Mouse (Mus musculus): Measurements from ENCODE around the gene Lamb3. TPM values are rescaled to one million over a fixed set of nuclear protein-coding genes. Genes with fewer than 3 reads are reported as not detected.
A peak's percentile ranks its signal among the peaks of the same experiment; 100 is the strongest.

Lamb3 gene
- total RNA-seq, 2 experiments from 2014 or later: 2.9 to 6.7 TPM

DNA sequence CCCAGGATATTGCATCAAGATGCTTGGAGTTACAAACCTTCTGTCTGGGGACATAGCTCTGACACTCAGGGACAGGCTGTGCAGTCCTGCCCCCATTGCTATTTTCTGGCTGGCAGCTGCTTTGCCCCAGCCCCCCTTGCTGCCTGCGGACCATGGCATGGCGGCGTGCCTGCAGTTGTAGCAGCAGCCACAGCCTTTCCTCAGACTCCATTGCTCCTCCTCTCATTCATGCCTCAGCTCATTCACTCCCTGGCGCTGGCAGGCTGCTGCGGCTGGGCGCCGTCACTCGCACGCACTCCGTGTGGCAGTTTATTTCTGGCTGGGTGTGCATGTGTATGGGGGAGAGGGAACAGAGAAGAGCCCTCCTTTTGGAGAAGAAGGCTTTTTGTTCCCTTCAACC is 160.6 kb downstream of the Lamb3 start:
- ATAC-seq (replicated peaks; ENCODE audit: poor library complexity, severe bottlenecking): peak; percentile 15; the same call in 1 of the 2 replicates

GRCm38 (mm10) chr1:193369091-193369490 is 161.6 kb downstream of the Lamb3 start:
- no peak for ATAC-seq (replicated peaks; ENCODE audit: poor library complexity, severe bottlenecking)

- ATAC-seq (replicated peaks; ENCODE audit: poor library complexity, severe bottlenecking): no peak
Measured at GRCm38 (mm10) chr1:193370096-193370495, 162.6 kb downstream of the Lamb3 start, which contains the start of gene Camk1g. Gene Camk1g, minus strand, starts transcription at chr1:193370298.

DNA sequence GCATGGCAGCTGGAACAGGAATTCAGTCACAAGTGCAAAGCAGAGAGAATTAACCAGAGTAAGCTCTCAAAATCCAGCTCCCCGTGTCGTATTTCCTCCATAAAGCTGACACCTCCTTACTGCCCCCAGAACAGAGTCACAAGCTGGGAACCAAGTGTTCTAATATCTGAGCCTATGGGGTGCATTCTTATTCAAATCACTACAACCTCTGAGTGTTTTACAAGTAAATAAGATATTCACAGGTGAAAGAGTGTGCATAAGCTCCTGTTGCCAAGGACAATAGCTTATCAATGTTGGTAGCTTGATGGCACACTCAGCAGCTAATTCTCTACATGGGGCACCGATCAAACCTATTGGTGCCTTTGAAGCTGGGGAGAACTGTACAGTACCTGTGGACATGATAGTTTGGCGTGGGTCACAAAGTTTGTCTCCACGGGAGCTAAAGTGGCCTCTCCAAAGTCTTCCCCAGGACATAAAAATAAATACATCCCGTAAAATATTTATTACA is 166.5 kb downstream of the Lamb3 start:
- no peak for ATAC-seq (replicated peaks; ENCODE audit: poor library complexity, severe bottlenecking)

- ATAC-seq (replicated peaks; ENCODE audit: poor library complexity, severe bottlenecking): peak; percentile 94
Measured at GRCm38 (mm10) chr1:193376478-193377134, 169.1 kb downstream of the Lamb3 start.

DNA sequence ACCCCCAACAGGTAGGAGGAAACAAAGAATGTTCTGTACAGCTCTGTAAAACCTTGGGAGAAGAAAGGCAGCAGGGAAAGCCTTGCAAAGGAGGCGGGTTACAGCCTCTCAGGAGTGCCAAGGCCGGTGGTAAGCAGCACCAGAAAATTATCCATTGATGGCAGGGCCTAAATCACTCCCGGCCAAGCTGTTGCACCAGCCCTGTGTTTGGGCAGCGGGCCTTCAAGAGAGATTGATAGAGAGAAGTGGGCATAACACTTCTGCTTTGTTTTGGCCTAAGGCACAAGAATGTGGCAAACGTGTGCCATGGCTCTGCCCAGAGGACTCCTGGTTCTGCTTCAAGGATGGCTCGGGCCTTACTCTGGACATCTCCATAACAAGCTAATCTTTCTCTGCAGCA is 172.1 kb downstream of the Lamb3 start:
- ATAC-seq (replicated peaks; ENCODE audit: poor library complexity, severe bottlenecking): no peak

GRCm38 (mm10) chr1:193380877-193381276 is 173.4 kb downstream of the Lamb3 start:
- no peak for ATAC-seq (replicated peaks; ENCODE audit: poor library complexity, severe bottlenecking)

GRCm38 (mm10) chr1:193381597-193382404 is 174.3 kb downstream of the Lamb3 start:
- ATAC-seq (replicated peaks; ENCODE audit: poor library complexity, severe bottlenecking): no peak

DNA sequence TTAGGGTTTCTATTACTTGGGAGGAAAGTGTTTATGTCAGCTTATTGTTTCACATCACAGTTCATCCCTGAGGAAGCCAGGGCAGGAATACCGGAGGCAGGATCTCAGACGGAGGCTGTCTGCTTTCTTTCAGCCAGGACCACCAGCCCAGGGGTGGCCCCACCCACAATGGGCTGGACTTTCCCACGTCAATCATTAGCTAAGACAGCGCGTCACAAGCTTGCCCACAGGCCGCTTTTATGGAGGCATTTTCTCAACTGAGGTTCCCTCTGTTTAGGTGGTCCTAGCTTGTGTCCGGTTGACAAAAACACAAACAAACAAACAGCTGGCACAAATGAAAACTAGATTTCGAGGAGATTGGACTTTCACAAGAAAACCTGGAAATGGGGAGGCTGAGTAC is 174.9 kb downstream of the Lamb3 start:
- ATAC-seq (replicated peaks; ENCODE audit: poor library complexity, severe bottlenecking): peak; percentile 45

- ATAC-seq (replicated peaks; ENCODE audit: poor library complexity, severe bottlenecking): peak; percentile 79
Measured at GRCm38 (mm10) chr1:193382841-193383462, 175.5 kb downstream of the Lamb3 start.

DNA sequence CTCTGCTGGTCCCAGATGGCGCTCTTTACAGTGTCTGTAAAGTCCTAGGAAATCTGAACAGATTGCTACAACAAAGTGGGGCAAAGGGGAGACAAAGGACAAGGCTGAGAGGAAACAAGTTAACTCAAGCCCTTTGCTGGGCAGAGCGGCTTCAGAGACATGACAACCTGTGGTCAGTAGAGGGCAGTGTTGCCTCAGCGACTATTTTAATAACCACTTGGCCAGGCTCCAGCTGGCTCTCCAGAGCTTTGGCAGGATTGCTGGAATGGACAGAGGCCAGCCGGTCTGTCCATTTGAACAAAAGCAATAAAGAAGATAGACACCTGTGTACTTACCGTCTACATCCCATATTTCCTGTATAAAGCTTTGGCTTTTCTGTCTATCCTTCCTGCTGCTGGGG is 178.6 kb downstream of the Lamb3 start:
- ATAC-seq (replicated peaks; ENCODE audit: poor library complexity, severe bottlenecking): peak; percentile 59

DNA sequence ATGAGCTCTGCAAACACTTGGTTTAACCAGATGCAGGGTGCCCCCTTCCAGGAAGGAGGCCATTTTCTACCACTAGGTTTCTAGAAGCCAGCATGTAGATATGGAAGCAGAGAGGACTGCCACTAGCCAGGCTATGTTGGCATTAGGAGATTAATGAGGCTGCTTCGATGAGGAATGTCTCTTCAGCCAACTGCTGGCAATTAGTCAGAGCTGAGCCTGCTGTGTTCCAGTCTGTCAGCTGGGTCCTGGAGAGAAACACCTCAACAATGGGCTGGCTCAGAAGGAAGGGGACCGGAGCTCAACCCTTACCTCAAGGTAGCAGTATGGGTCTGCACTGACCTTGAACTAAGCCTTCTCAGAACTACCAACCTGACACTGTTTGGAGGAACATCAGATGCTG is 179.7 kb downstream of the Lamb3 start:
- ATAC-seq (replicated peaks; ENCODE audit: poor library complexity, severe bottlenecking): no peak

GRCm38 (mm10) chr1:193389505-193389904 is 182.0 kb downstream of the Lamb3 start:
- ATAC-seq (replicated peaks; ENCODE audit: poor library complexity, severe bottlenecking): no peak

DNA sequence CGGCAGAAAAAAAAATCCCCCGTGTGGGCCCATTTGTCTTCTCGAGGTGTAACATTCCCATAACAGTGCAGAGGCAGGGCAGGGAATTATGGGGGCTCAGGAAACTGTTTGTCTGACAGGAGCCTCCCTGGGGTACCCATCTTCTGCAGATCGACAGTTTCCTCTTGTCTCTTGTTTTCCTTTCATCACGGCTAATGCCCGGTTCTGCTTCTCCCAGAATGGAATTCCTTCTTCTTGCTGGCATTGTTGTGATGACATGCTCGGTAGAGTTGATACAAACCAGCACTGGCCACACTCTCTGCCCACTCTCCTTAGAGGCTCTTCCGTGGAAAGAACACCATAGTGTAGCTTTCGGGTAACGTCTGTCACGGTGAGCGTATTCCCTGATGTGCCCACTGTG is 182.5 kb downstream of the Lamb3 start:
- no peak for ATAC-seq (replicated peaks; ENCODE audit: poor library complexity, severe bottlenecking)

DNA sequence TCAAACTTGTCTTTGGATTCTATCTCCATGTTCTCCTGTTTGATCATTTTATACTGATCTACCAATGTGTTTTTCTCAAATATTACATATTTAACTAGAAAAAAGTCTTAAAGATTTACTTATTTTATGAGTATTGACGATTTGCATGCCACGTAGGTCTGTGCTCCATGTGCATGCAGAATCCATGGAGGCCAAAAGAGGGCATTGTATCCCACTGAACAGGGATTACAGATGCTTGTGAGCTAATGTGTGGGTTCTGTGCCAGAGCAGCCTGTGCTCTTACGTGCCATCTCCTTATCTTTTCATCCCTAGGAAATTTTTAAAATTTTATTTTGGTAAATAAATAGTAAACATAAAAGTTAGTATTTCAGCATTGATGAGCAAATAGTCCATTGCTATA is 184.8 kb downstream of the Lamb3 start:
- no peak for ATAC-seq (replicated peaks; ENCODE audit: poor library complexity, severe bottlenecking)

Other genes with a start within 250 kb of the Lamb3 start
- not detected in 2 replicates for gene Syt14, start 171.9 kb upstream of the Lamb3 start, total RNA-seq (2014; fragmentation: Nextera tagmentation)
- 0.21 and 0.47 TPM in 2 replicates for gene Syt14, start 171.9 kb upstream of the Lamb3 start, total RNA-seq (2017)
- 26.3 and 40.3 TPM in 2 replicates for gene Diexf, start 77.4 kb upstream of the Lamb3 start, total RNA-seq (2014; fragmentation: Nextera tagmentation)
- gene Diexf, start 77.4 kb upstream of the Lamb3 start, total RNA-seq (2017): 21.9 and 26.1 TPM in 2 replicates
- gene Irf6, start 54.6 kb upstream of the Lamb3 start, total RNA-seq (2014; fragmentation: Nextera tagmentation): not detected in 2 replicates
- 0.22 TPM in 1 of 2 replicates, not detected in the other for gene Irf6, start 54.6 kb upstream of the Lamb3 start, total RNA-seq (2017)
- 6.2 and 6.7 TPM in 2 replicates for gene A130010J15Rik, start 39.7 kb upstream of the Lamb3 start, total RNA-seq (2014; fragmentation: Nextera tagmentation)
- 7.0 and 13.9 TPM in 2 replicates for gene A130010J15Rik, start 39.7 kb upstream of the Lamb3 start, total RNA-seq (2017)
- gene Traf3ip3, start 6.0 kb upstream of the Lamb3 start, total RNA-seq (2014; fragmentation: Nextera tagmentation): 77.4 and 94.9 TPM in 2 replicates
- gene Traf3ip3, start 6.0 kb upstream of the Lamb3 start, total RNA-seq (2017): 61.3 and 96.4 TPM in 2 replicates
- 19.3 and 43.7 TPM in 2 replicates for gene Hsd11b1, start 56.4 kb downstream of the Lamb3 start, total RNA-seq (2014; fragmentation: Nextera tagmentation)
- gene Hsd11b1, start 56.4 kb downstream of the Lamb3 start, total RNA-seq (2017): 27.4 and 31.4 TPM in 2 replicates
- gene G0s2, start 65.5 kb downstream of the Lamb3 start, total RNA-seq (2014; fragmentation: Nextera tagmentation): 1.8 and 2.3 TPM in 2 replicates
- 7.5 and 20.4 TPM in 2 replicates for gene G0s2, start 65.5 kb downstream of the Lamb3 start, total RNA-seq (2017)
- gene Camk1g, start 162.6 kb downstream of the Lamb3 start, total RNA-seq (2014; fragmentation: Nextera tagmentation): not detected in 2 replicates
- not detected in 2 replicates for gene Camk1g, start 162.6 kb downstream of the Lamb3 start, total RNA-seq (2017)

All from granulocyte monocyte progenitor cell, adult 5-6 weeks (primary cell).